Mouse (Mus musculus): Measurements from ENCODE around the gene Olfr283. TPM values are rescaled to one million over a fixed set of nuclear protein-coding genes. Genes with fewer than 3 reads are reported as not detected.
"Not testable (repeated sequence)": the region's sequence is repeated elsewhere in the genome, so short reads cannot be mapped to it uniquely, and the experiment has no call there.

Olfr283 gene
- polyA plus RNA-seq (2016; fragmentation: Nextera tagmentation; extraction: Ambion mirVana), result not detected in 2 replicates

GRCm38 (mm10) chr15:98380846-98381245 is at the start of gene Olfr283:
TSS of gene Olfr283 (minus strand) at chr15:98380946.
- no peak for ATAC-seq (ENCODE audit: low FRiP score, low read depth)
- no peak within 1 kb of the TSS for H3K27ac ChIP-seq
- 83% methylated on average over 6 of the region's 6 CpGs for WGBS

GRCm38 (mm10) chr15:98425188-98425587 is 44.4 kb upstream of the Olfr283 start:
- no peak overlapping the region for H3K4me3 ChIP-seq
- no peaks in the 10 kb centered on the region for H3K27me3 ChIP-seq (replicated peaks)
- no peak for ATAC-seq (ENCODE audit: low FRiP score, low read depth)
- H3K36me3 ChIP-seq, result no peaks in the 10 kb centered on the region
- H3K9ac ChIP-seq, result no peak overlapping the region
- WGBS, result 17% methylated on average over 7 of the region's 7 CpGs
- H3K9me3 ChIP-seq, result no peaks in the 10 kb centered on the region
- peaks cover 11% of the 10 kb centered on the region for H3K4me1 ChIP-seq
- no peak overlapping the region for H3K27ac ChIP-seq
- H3K4me2 ChIP-seq (replicated peaks), result no peak overlapping the region

More at GRCm38 (mm10) chr15:98380846-98381245, at the start of gene Olfr283:
- Histone ChIP-seq H3K4me3 (no peak within 1 kb of the TSS), H3K27me3 (replicated peaks) (no peaks in the 10 kb centered on the region), H3K9me3 (no peaks in the 10 kb centered on the region), H3K36me3 (no peaks in the 10 kb centered on the region), H3K4me1 (no peaks in the 10 kb centered on the region), H3K4me2 (replicated peaks) (no peak within 1 kb of the TSS), H3K9ac (no peak within 1 kb of the TSS)

GRCm38 (mm10) chr15:98424753-98425152 is 44.0 kb upstream of the Olfr283 start:
- Histone ChIP-seq H3K9ac (no peak overlapping the region), H3K36me3 (no peaks in the 10 kb centered on the region), H3K9me3 (no peaks in the 10 kb centered on the region), H3K4me1 (peaks cover 11% of the 10 kb centered on the region), H3K4me3 (no peak overlapping the region), H3K27me3 (replicated peaks) (no peaks in the 10 kb centered on the region), H3K4me2 (replicated peaks) (no peak overlapping the region), H3K27ac (no peak overlapping the region)
- no peak for ATAC-seq (ENCODE audit: low FRiP score, low read depth)
- 62% methylated on average over 6 of the region's 6 CpGs for WGBS

GRCm38 (mm10) chr15:98424326-98424725 is 43.6 kb upstream of the Olfr283 start:
- 66% methylated on average over 14 of the region's 14 CpGs for WGBS
- Histone ChIP-seq H3K9ac (no peak overlapping the region), H3K9me3 (no peaks in the 10 kb centered on the region), H3K4me2 (replicated peaks) (no peak overlapping the region), H3K4me3 (no peak overlapping the region), H3K36me3 (no peaks in the 10 kb centered on the region), H3K4me1 (peaks cover 11% of the 10 kb centered on the region), H3K27me3 (replicated peaks) (no peaks in the 10 kb centered on the region), H3K27ac (no peak overlapping the region)
- no peak for ATAC-seq (ENCODE audit: low FRiP score, low read depth)

- Histone ChIP-seq H3K27me3 (replicated peaks) (no peaks in the 10 kb centered on the region), H3K27ac (no peak overlapping the region), H3K36me3 (no peaks in the 10 kb centered on the region), H3K4me2 (replicated peaks) (no peak overlapping the region), H3K9ac (no peak overlapping the region), H3K9me3 (no peaks in the 10 kb centered on the region), H3K4me3 (no peak overlapping the region), H3K4me1 (peaks cover 11% of the 10 kb centered on the region)
- 81% methylated on average over 4 of the region's 4 CpGs for WGBS
- no peak for ATAC-seq (ENCODE audit: low FRiP score, low read depth)
Observed at GRCm38 (mm10) chr15:98420897-98421296, 40.2 kb upstream of the Olfr283 start.

- H3K4me3 ChIP-seq, result no peak overlapping the region
- H3K4me1 ChIP-seq, result no peaks in the 10 kb centered on the region
- no peak overlapping the region for H3K4me2 ChIP-seq (replicated peaks)
- no peak overlapping the region for H3K27ac ChIP-seq
- H3K27me3 ChIP-seq (replicated peaks), result no peaks in the 10 kb centered on the region
- ATAC-seq (ENCODE audit: low FRiP score, low read depth), result no peak
- WGBS, result 81% methylated on average over 7 of the region's 7 CpGs
- H3K9me3 ChIP-seq, result no peaks in the 10 kb centered on the region
- no peak overlapping the region for H3K9ac ChIP-seq
- no peaks in the 10 kb centered on the region for H3K36me3 ChIP-seq
Observed at GRCm38 (mm10) chr15:98418096-98418495, 37.4 kb upstream of the Olfr283 start.

GRCm38 (mm10) chr15:98417285-98417684 is 36.5 kb upstream of the Olfr283 start:
- ATAC-seq (ENCODE audit: low FRiP score, low read depth); H3K36me3 ChIP-seq; H3K27ac ChIP-seq: not testable (repeated sequence)

GRCm38 (mm10) chr15:98416802-98417201 is 36.1 kb upstream of the Olfr283 start:
- H3K4me1 ChIP-seq; H3K9ac ChIP-seq; ATAC-seq (ENCODE audit: low FRiP score, low read depth); H3K4me3 ChIP-seq; H3K4me2 ChIP-seq (replicated peaks); H3K9me3 ChIP-seq; H3K27me3 ChIP-seq (replicated peaks); H3K36me3 ChIP-seq; H3K27ac ChIP-seq: not testable (repeated sequence)

More at GRCm38 (mm10) chr15:98417285-98417684, 36.5 kb upstream of the Olfr283 start:
- H3K9me3 ChIP-seq; H3K27me3 ChIP-seq (replicated peaks); H3K4me2 ChIP-seq (replicated peaks); H3K9ac ChIP-seq; H3K4me3 ChIP-seq; H3K4me1 ChIP-seq: not testable (repeated sequence)
- 42% methylated on average over 2 of the region's 3 CpGs for WGBS

GRCm38 (mm10) chr15:98415996-98416395 is 35.2 kb upstream of the Olfr283 start:
- no peak overlapping the region for H3K9ac ChIP-seq
- no peaks in the 10 kb centered on the region for H3K9me3 ChIP-seq
- no peaks in the 10 kb centered on the region for H3K4me1 ChIP-seq
- WGBS, result 83% methylated on average over 4 of the region's 4 CpGs
- no peak overlapping the region for H3K4me2 ChIP-seq (replicated peaks)
- H3K27me3 ChIP-seq (replicated peaks), result no peaks in the 10 kb centered on the region
- no peaks in the 10 kb centered on the region for H3K36me3 ChIP-seq
- no peak for ATAC-seq (ENCODE audit: low FRiP score, low read depth)
- no peak overlapping the region for H3K27ac ChIP-seq
- H3K4me3 ChIP-seq, result no peak overlapping the region

- WGBS, result 85% methylated on average over 3 of the region's 9 CpGs
Observed at GRCm38 (mm10) chr15:98410249-98410648, 29.5 kb upstream of the Olfr283 start.

GRCm38 (mm10) chr15:98409635-98410034 is 28.9 kb upstream of the Olfr283 start:
- Histone ChIP-seq H3K4me1 (no peaks in the 10 kb centered on the region), H3K4me3 (no peak overlapping the region), H3K27me3 (replicated peaks) (no peaks in the 10 kb centered on the region), H3K27ac (no peak overlapping the region), H3K4me2 (replicated peaks) (no peak overlapping the region), H3K36me3 (no peaks in the 10 kb centered on the region), H3K9ac (no peak overlapping the region), H3K9me3 (no peaks in the 10 kb centered on the region)
- 92% methylated on average over 2 of the region's 2 CpGs for WGBS
- no peak for ATAC-seq (ENCODE audit: low FRiP score, low read depth)

More at GRCm38 (mm10) chr15:98410249-98410648, 29.5 kb upstream of the Olfr283 start:
- Histone ChIP-seq H3K9ac (no peak overlapping the region), H3K4me3 (no peak overlapping the region), H3K27me3 (replicated peaks) (no peaks in the 10 kb centered on the region), H3K4me2 (replicated peaks) (no peak overlapping the region), H3K36me3 (no peaks in the 10 kb centered on the region), H3K9me3 (no peaks in the 10 kb centered on the region), H3K27ac (no peak overlapping the region), H3K4me1 (no peaks in the 10 kb centered on the region)
- ATAC-seq (ENCODE audit: low FRiP score, low read depth), result no peak

- WGBS, result 77% methylated on average over 17 of the region's 17 CpGs
Observed at GRCm38 (mm10) chr15:98408406-98409060, 27.8 kb upstream of the Olfr283 start.

GRCm38 (mm10) chr15:98402356-98402755 is 21.6 kb upstream of the Olfr283 start:
- Histone ChIP-seq H3K27me3 (replicated peaks) (no peaks in the 10 kb centered on the region), H3K27ac (no peak overlapping the region), H3K9ac (no peak overlapping the region), H3K36me3 (no peaks in the 10 kb centered on the region), H3K4me3 (no peak overlapping the region), H3K9me3 (no peaks in the 10 kb centered on the region), H3K4me2 (replicated peaks) (no peak overlapping the region), H3K4me1 (no peaks in the 10 kb centered on the region)
- ATAC-seq (ENCODE audit: low FRiP score, low read depth), result no peak
- 88% methylated on average over 10 of the region's 10 CpGs for WGBS

More at GRCm38 (mm10) chr15:98408406-98409060, 27.8 kb upstream of the Olfr283 start:
- H3K9ac ChIP-seq, result no peak overlapping the region
- H3K9me3 ChIP-seq, result no peaks in the 10 kb centered on the region
- no peak for ATAC-seq (ENCODE audit: low FRiP score, low read depth)
- H3K27ac ChIP-seq, result no peak overlapping the region
- H3K4me3 ChIP-seq, result no peak overlapping the region
- no peaks in the 10 kb centered on the region for H3K27me3 ChIP-seq (replicated peaks)
- no peak overlapping the region for H3K4me2 ChIP-seq (replicated peaks)
- no peaks in the 10 kb centered on the region for H3K36me3 ChIP-seq
- no peaks in the 10 kb centered on the region for H3K4me1 ChIP-seq
